Mouse (Mus musculus) heart, embryonic 11.5 days (tissue): ENCODE measurements around the gene Pced1b. TPM values are rescaled to one million over a fixed set of nuclear protein-coding genes. Genes with fewer than 3 reads are reported as not detected.

ENCODE experiments used
- ATAC-seq: fragments of 200-750 bp; cut with Nextera tagmentation; replicated peaks from 2 replicates; pipeline ENCODE4 v1.8.0; 2017; ENCODE audit warnings: moderate library complexity; ENCODE audit not compliant: insufficient number of reproducible peaks, low FRiP score, low TSS enrichment
- H3K27ac ChIP-seq: fragments of 300-500 bp; sonication (generic); 2 replicates; pipeline ENCODE4 v1.5.1; 2014; ENCODE audit warnings: mild to moderate bottlenecking, low read depth, low read length
- H3K27me3 ChIP-seq: fragments of 300-500 bp; sonication (generic); 2 replicates; pipeline ENCODE4 v1.6.1; 2014; ENCODE audit warnings: mild to moderate bottlenecking, low read length, mixed read lengths; ENCODE audit not compliant: control insufficient read depth, insufficient read depth
- H3K36me3 ChIP-seq: fragments of 300-500 bp; sonication (generic); 2 replicates; pipeline ENCODE4 v1.6.1; 2014; ENCODE audit warnings: mild to moderate bottlenecking, low read length, moderate library complexity, mixed read lengths; ENCODE audit not compliant: control insufficient read depth, insufficient read depth
- H3K4me1 ChIP-seq: fragments of 300-500 bp; sonication (generic); 2 replicates; pipeline ENCODE4 v1.6.1; 2014; ENCODE audit warnings: low read length; ENCODE audit not compliant: control insufficient read depth, insufficient read depth
- H3K4me2 ChIP-seq: fragments of 300-500 bp; sonication (generic); 2 replicates; pipeline ENCODE4 v1.6.1; 2014; ENCODE audit warnings: mild to moderate bottlenecking, moderate library complexity
- H3K4me3 ChIP-seq: fragments of 300-500 bp; sonication (generic); 2 replicates; pipeline ENCODE4 v1.5.1; 2014; ENCODE audit warnings: low read depth, low read length
- H3K9ac ChIP-seq: fragments of 300-500 bp; sonication (generic); 2 replicates; pipeline ENCODE4 v1.6.1; 2014; ENCODE audit warnings: mild to moderate bottlenecking, low read depth, low read length, moderate library complexity
- H3K9me3 ChIP-seq: fragments of 300-500 bp; sonication (generic); replicated peaks from 2 replicates; pipeline ENCODE4 v1.6.1; 2016; ENCODE audit warnings: low read length; ENCODE audit not compliant: control insufficient read depth
- WGBS: fragments of 180-500 bp; shearing (Covaris S2); extraction: QIAGEN DNeasy Blood & Tissue Kit; methylation state at CpG from one replicate; pipeline ENCODE4 v1.1.7; 2014; ENCODE audit not compliant: insufficient replicate concordance; 5-methylcytosine and 5-hydroxymethylcytosine counted together
- polyA plus RNA-seq: library from polyadenylated mRNA; unstranded; fragments of >200 nt; fragmentation: Nextera tagmentation; extraction: Ambion mirVana; gene quantifications from 2 replicates; pipeline ENCODE4 v1.2.1, GENCODE M21; 2014

Pced1b gene
- polyA plus RNA-seq, 1 experiment from 2014 or later: 3.4 TPM

GRCm38 (mm10) chr15:97346413-97346812, 99.5 kb downstream of the Pced1b start:
- peaks cover 3% of the 10 kb centered on the region; the same call in 1 of the 2 replicates for H3K4me1 ChIP-seq
- no peak overlapping the region for H3K4me3 ChIP-seq
- H3K27me3 ChIP-seq: 0 out of 2 replicates have a peak, but pooled peaks cover 6% of the 10 kb centered on the region
- peaks cover 2% of the 10 kb centered on the region; the same call in 1 of the 2 replicates for H3K9me3 ChIP-seq
- H3K4me2 ChIP-seq: no peak overlapping the region
- no peak for ATAC-seq
- no peak overlapping the region for H3K27ac ChIP-seq
- no peaks in the 10 kb centered on the region for H3K36me3 ChIP-seq
- no peak overlapping the region for H3K9ac ChIP-seq
- WGBS: 86% methylated on average over 5 of the region's 5 CpGs

- ATAC-seq: no peak
- Histone ChIP-seq H3K4me3 (no peak overlapping the region), H3K27me3 (0 out of 2 replicates have a peak, but pooled peaks cover 6% of the 10 kb centered on the region), H3K4me1 (peaks cover 3% of the 10 kb centered on the region; the same call in 1 of the 2 replicates), H3K4me2 (no peak overlapping the region), H3K27ac (no peak overlapping the region), H3K36me3 (no peaks in the 10 kb centered on the region), H3K9me3 (no peaks in the 10 kb centered on the region), H3K9ac (no peak overlapping the region)
- WGBS: 81% methylated on average over 4 of the region's 4 CpGs
Observed at GRCm38 (mm10) chr15:97346897-97347296, 100.0 kb downstream of the Pced1b start.

GRCm38 (mm10) chr15:97348566-97349315, 101.8 kb downstream of the Pced1b start:
- peaks cover 3% of the 10 kb centered on the region; the same call in 1 of the 2 replicates for H3K4me1 ChIP-seq
- no peak overlapping the region for H3K4me3 ChIP-seq
- H3K4me2 ChIP-seq: no peak overlapping the region
- 47% methylated on average over 24 of the region's 24 CpGs for WGBS
- ATAC-seq: no peak
- no peaks in the 10 kb centered on the region for H3K36me3 ChIP-seq
- H3K9me3 ChIP-seq: no peaks in the 10 kb centered on the region
- 0 out of 2 replicates have a peak, but pooled peaks cover 6% of the 10 kb centered on the region for H3K27me3 ChIP-seq
- H3K27ac ChIP-seq: no peak overlapping the region
- no peak overlapping the region for H3K9ac ChIP-seq

GRCm38 (mm10) chr15:97350528-97350927, 103.6 kb downstream of the Pced1b start:
- H3K36me3 ChIP-seq: no peaks in the 10 kb centered on the region
- H3K27me3 ChIP-seq: 0 out of 2 replicates have a peak, but pooled peaks cover 6% of the 10 kb centered on the region
- no peak overlapping the region for H3K27ac ChIP-seq
- H3K4me3 ChIP-seq: no peak overlapping the region
- no peak for ATAC-seq
- H3K4me1 ChIP-seq: peaks cover 3% of the 10 kb centered on the region; the same call in 1 of the 2 replicates
- H3K4me2 ChIP-seq: no peak overlapping the region
- 60% methylated on average over 4 of the region's 4 CpGs for WGBS
- no peaks in the 10 kb centered on the region for H3K9me3 ChIP-seq
- no peak overlapping the region for H3K9ac ChIP-seq

GRCm38 (mm10) chr15:97351016-97351415, 104.1 kb downstream of the Pced1b start:
- no peaks in the 10 kb centered on the region for H3K9me3 ChIP-seq
- H3K27ac ChIP-seq: no peak overlapping the region
- no peaks in the 10 kb centered on the region for H3K36me3 ChIP-seq
- no peak overlapping the region for H3K9ac ChIP-seq
- no peak overlapping the region for H3K4me3 ChIP-seq
- no peak overlapping the region for H3K4me2 ChIP-seq
- H3K4me1 ChIP-seq: peaks cover 3% of the 10 kb centered on the region; the same call in 1 of the 2 replicates
- 0 out of 2 replicates have a peak, but pooled peaks cover 6% of the 10 kb centered on the region for H3K27me3 ChIP-seq
- no peak for ATAC-seq
- 65% methylated on average over 8 of the region's 8 CpGs for WGBS

GRCm38 (mm10) chr15:97351681-97352080, 104.8 kb downstream of the Pced1b start:
- no peaks in the 10 kb centered on the region for H3K9me3 ChIP-seq
- WGBS: 79% methylated on average over 5 of the region's 5 CpGs
- peaks cover 3% of the 10 kb centered on the region; the same call in 1 of the 2 replicates for H3K4me1 ChIP-seq
- H3K9ac ChIP-seq: no peak overlapping the region
- no peak overlapping the region for H3K27ac ChIP-seq
- H3K4me2 ChIP-seq: no peak overlapping the region
- ATAC-seq: no peak
- no peaks in the 10 kb centered on the region for H3K36me3 ChIP-seq
- H3K27me3 ChIP-seq: 0 out of 2 replicates have a peak, but pooled peaks cover 6% of the 10 kb centered on the region
- no peak overlapping the region for H3K4me3 ChIP-seq

- Histone ChIP-seq H3K4me2 (no peak overlapping the region), H3K27ac (no peak overlapping the region), H3K9ac (no peak overlapping the region), H3K4me1 (no peaks in the 10 kb centered on the region; the same call in 1 of the 2 replicates), H3K9me3 (no peaks in the 10 kb centered on the region), H3K27me3 (no peaks in the 10 kb centered on the region), H3K36me3 (no peaks in the 10 kb centered on the region), H3K4me3 (no peak overlapping the region)
- WGBS: 77% methylated on average over 9 of the region's 9 CpGs
- ATAC-seq: no peak
Observed at GRCm38 (mm10) chr15:97355676-97356303, 108.9 kb downstream of the Pced1b start.

- H3K4me2 ChIP-seq: no peak overlapping the region
- ATAC-seq: no peak
- 92% methylated on average over 1 of the region's 1 CpGs for WGBS
- H3K36me3 ChIP-seq: no peaks in the 10 kb centered on the region
- H3K27ac ChIP-seq: no peak overlapping the region
- H3K9me3 ChIP-seq: no peaks in the 10 kb centered on the region
- no peak overlapping the region for H3K4me3 ChIP-seq
- H3K27me3 ChIP-seq: no peaks in the 10 kb centered on the region
- H3K4me1 ChIP-seq: no peaks in the 10 kb centered on the region
- no peak overlapping the region for H3K9ac ChIP-seq
Observed at GRCm38 (mm10) chr15:97357016-97357415, 110.1 kb downstream of the Pced1b start.
